Mouse (Mus musculus) heart, adult 2 months (tissue): ENCODE measurements around the gene Nup88. TPM values are rescaled to one million over a fixed set of nuclear protein-coding genes. Genes with fewer than 3 reads are reported as not detected.

ENCODE experiments used
- DNase-seq, 2 experiments: peaks; one replicate each; pipeline ENCODE4 v3.0.0; 2021
- H3K27ac ChIP-seq: fragments of 200-600 bp; 2 replicates; pipeline ENCODE4 v1.8.1; 2022
- H3K27me3 ChIP-seq: fragments of 200-500 bp; 2 replicates; pipeline ENCODE4 v1.6.1; 2012; ENCODE audit warnings: mild to moderate bottlenecking, low read length, inconsistent platforms, mixed read lengths; ENCODE audit not compliant: control insufficient read depth, insufficient read depth
- H3K36me3 ChIP-seq: fragments of 200-500 bp; 2 replicates; pipeline ENCODE4 v1.6.1; 2012; ENCODE audit warnings: low read length, inconsistent platforms; ENCODE audit not compliant: control insufficient read depth, insufficient read depth
- H3K4me1 ChIP-seq: fragments of 200-500 bp; 2 replicates; pipeline ENCODE4 v1.6.1; 2011; ENCODE audit warnings: low read length; ENCODE audit not compliant: control insufficient read depth, insufficient read depth
- H3K4me3 ChIP-seq: fragments of 200-600 bp; 2 replicates; pipeline ENCODE4 v1.8.1; 2022
- H3K79me2 ChIP-seq: fragments of 200-500 bp; replicated peaks from 2 replicates; pipeline ENCODE4 v1.6.1; 2012; ENCODE audit warnings: mild to moderate bottlenecking, inconsistent platforms, low read length, moderate library complexity, mixed read lengths; ENCODE audit not compliant: control insufficient read depth, insufficient read depth
- H3K9ac ChIP-seq: fragments of 200-500 bp; 2 replicates; pipeline ENCODE4 v1.6.1; 2012; ENCODE audit warnings: low read depth, mild to moderate bottlenecking, control low read depth, inconsistent platforms, low read length, mixed read lengths
- CTCF ChIP-seq: fragments of 200-600 bp; IDR thresholded peaks from 2 replicates; pipeline ENCODE4 v1.8.1; 2022; ENCODE audit warnings: antibody characterized with exemption, mild to moderate bottlenecking, moderate library complexity
- EP300 ChIP-seq: fragments of 200-500 bp; IDR thresholded peaks from 2 replicates; pipeline ENCODE4 v1.6.1; 2011; ENCODE audit warnings: low read depth, low read length, control low read depth; ENCODE audit not compliant: insufficient read depth
- POLR2A ChIP-seq: fragments of 200-500 bp; IDR thresholded peaks from 2 replicates; pipeline ENCODE4 v1.6.1; 2011; ENCODE audit warnings: mild to moderate bottlenecking, low read depth, low read length, control low read depth; ENCODE audit not compliant: insufficient read depth
- WGBS: fragments of 180-500 bp; shearing (Covaris S2); methylation state at CpG from one replicate; pipeline ENCODE4 v1.1.7; 2018; 5-methylcytosine and 5-hydroxymethylcytosine counted together
- intact Hi-C: fragments of 180-260 bp; cut with DNase I; formaldehyde crosslinking; loops from one replicate; pipeline ENCODE4 v1.15.1; 2025
- long read RNA-seq: library from polyadenylated mRNA; stranded (forward); transcript quantifications from one replicate; pipeline ENCODE4 v2.0.0, GENCODE M21; 2021
- polyA plus RNA-seq: library from polyadenylated mRNA; depleted of rRNA; stranded (reverse); fragments of >200 nt; gene quantifications from 2 replicates; pipeline ENCODE4 v1.2.3, GENCODE M21; 2012; rRNA removed
- total RNA-seq, 2 experiments: library from RNA; stranded (reverse); gene quantifications; 2 replicates each; pipeline ENCODE4 v1.2.3; 2021

The Nup88 gene
- total RNA-seq (10 to 100 TPM; 47.3 TPM), polyA plus RNA-seq (24.4 and 42.4 TPM in 2 replicates)
- long read RNA-seq, transcript Nup88-202 (17 exons, 2,389 nt) = major isoform, 52 of 68 reads
- long read RNA-seq, transcript Nup88-203 (17 exons, 2,453 nt) = minor isoform, 10 of 68 reads
- long read RNA-seq, partial matches to known transcripts = 3 of 68 reads
- long read RNA-seq, other reads (novel, unspliced or antisense) = 3 of 68 reads

GRCm38 (mm10) chr11:70969821-70970559, at the start of gene Nup88, which contains the start of gene Rpain:
Gene Nup88, minus strand, starts transcription at chr11:70969973.
Gene Rpain, plus strand, starts transcription at chr11:70970213.
- Histone ChIP-seq H3K27me3 (no peaks in the 10 kb centered on the region), H3K9ac (peak within 1 kb of the TSS; percentile 91), H3K36me3 (peaks cover 12% of the 10 kb centered on the region), H3K4me1 (peaks cover 8% of the 10 kb centered on the region), H3K27ac (peak within 1 kb of the TSS; percentile 94), H3K79me2 (peaks cover 2% of the 10 kb centered on the region; the same call in 1 of the 2 replicates), H3K4me3 (peak within 1 kb of the TSS; percentile 91)
- intact Hi-C loops = loop anchor here (1.0 kb wide), 1 partner anchor 49 kb away; the partner anchor contains the start of genes Derl2 and Mis12
- 0 out of 2 replicates have a peak, but pooled peaks have one; percentile 39 for TF ChIP-seq EP300
- no peak for TF ChIP-seq CTCF
- TF ChIP-seq POLR2A = peak; percentile 84
- under 1% methylated on average over 43 of the region's 43 CpGs for WGBS
- DNase-seq = peak; percentile 91 to 95

GRCm38 (mm10) chr11:71018416-71019200, 48.8 kb upstream of the Nup88 start:
- Histone ChIP-seq H3K4me1 (peaks cover 3% of the 10 kb centered on the region), H3K4me3 (peak overlapping the region; percentile 82), H3K9ac (peak overlapping the region; percentile 94), H3K27ac (peak overlapping the region; percentile 94), H3K79me2 (no peaks in the 10 kb centered on the region; the same call in 1 of the 2 replicates), H3K27me3 (no peaks in the 10 kb centered on the region), H3K36me3 (peaks cover 14% of the 10 kb centered on the region)
- WGBS = 4% methylated on average over 28 of the region's 28 CpGs
- intact Hi-C loops = loop anchor here (1.0 kb wide), 2 partner anchors 14 to 48 kb away; partner anchors contain the start of genes Dhx33 and Rpain
- DNase-seq = no peak
- no peak; the same call in 1 of the 2 replicates for TF ChIP-seq POLR2A
- TF ChIP-seq EP300 = no peak; the same call in 1 of the 2 replicates
- no peak for TF ChIP-seq CTCF

GRCm38 (mm10) chr11:71017051-71017450, 47.3 kb upstream of the Nup88 start:
- no peak overlapping the region for H3K27ac ChIP-seq
- H3K27me3 ChIP-seq = no peaks in the 10 kb centered on the region
- no peaks in the 10 kb centered on the region; the same call in 1 of the 2 replicates for H3K79me2 ChIP-seq
- H3K9ac ChIP-seq = no peak overlapping the region
- H3K4me1 ChIP-seq = peaks cover 3% of the 10 kb centered on the region
- intact Hi-C loops = no loop called here
- H3K4me3 ChIP-seq = no peak overlapping the region
- H3K36me3 ChIP-seq = peaks cover 19% of the 10 kb centered on the region
- DNase-seq = no peak
- TF ChIP-seq CTCF = no peak
- TF ChIP-seq EP300 = no peak
- TF ChIP-seq POLR2A = no peak
- WGBS = 89% methylated on average over 1 of the region's 1 CpGs

DNA sequence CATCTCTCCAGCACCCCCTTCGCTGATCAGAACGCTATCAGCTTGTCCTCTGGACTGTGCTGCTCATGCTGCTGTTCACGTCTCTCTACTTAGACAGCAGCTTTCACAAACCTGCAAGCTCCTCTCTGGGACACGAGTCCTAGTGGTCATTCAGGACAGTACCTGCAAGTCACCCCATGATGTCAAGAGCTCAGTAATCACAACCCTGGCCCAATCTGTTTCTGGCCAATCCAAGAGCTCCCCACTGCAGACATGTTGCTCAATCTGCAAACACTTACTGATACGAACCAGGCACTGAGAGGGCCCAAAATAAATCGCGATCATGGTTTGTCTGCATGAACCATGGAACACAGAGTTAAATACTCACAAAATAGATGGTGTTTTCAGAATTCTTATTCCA, 43.0 kb upstream of the Nup88 start:
- DNase-seq = peak in 1 of 2 experiments; percentile 51
- intact Hi-C loops = no loop called here
- Histone ChIP-seq H3K9ac (no peak overlapping the region), H3K79me2 (no peaks in the 10 kb centered on the region; the same call in 1 of the 2 replicates), H3K27ac (no peak overlapping the region; the same call in 1 of the 2 replicates), H3K27me3 (no peaks in the 10 kb centered on the region), H3K4me3 (no peak overlapping the region), H3K36me3 (peaks cover 19% of the 10 kb centered on the region), H3K4me1 (peaks cover 6% of the 10 kb centered on the region)
- 71% methylated on average over 7 of the region's 7 CpGs for WGBS
- TF ChIP-seq EP300 (0 out of 2 replicates have a peak, but pooled peaks have one; percentile 22), CTCF (peak; percentile 29; the same call in 1 of the 2 replicates), POLR2A (no peak)

- peak overlapping the region; percentile 64 for H3K27ac ChIP-seq
Observed at GRCm38 (mm10) chr11:71008321-71008720, 38.5 kb upstream of the Nup88 start.

More at GRCm38 (mm10) chr11:71008321-71008720, 38.5 kb upstream of the Nup88 start:
- Histone ChIP-seq H3K4me1 (peaks cover 8% of the 10 kb centered on the region), H3K27me3 (no peaks in the 10 kb centered on the region), H3K9ac (no peak overlapping the region), H3K4me3 (no peak overlapping the region), H3K79me2 (no peaks in the 10 kb centered on the region; the same call in 1 of the 2 replicates), H3K36me3 (peaks cover 18% of the 10 kb centered on the region)
- intact Hi-C loops = no loop called here
- WGBS = 33% methylated on average over 3 of the region's 3 CpGs
- TF ChIP-seq CTCF = no peak
- peak; percentile 22; the same call in 1 of the 2 replicates for TF ChIP-seq POLR2A
- TF ChIP-seq EP300 = 0 out of 2 replicates have a peak, but pooled peaks have one; percentile 50
- DNase-seq = peak in 1 of 2 experiments; percentile 69
